In the genomic region with DNA sequence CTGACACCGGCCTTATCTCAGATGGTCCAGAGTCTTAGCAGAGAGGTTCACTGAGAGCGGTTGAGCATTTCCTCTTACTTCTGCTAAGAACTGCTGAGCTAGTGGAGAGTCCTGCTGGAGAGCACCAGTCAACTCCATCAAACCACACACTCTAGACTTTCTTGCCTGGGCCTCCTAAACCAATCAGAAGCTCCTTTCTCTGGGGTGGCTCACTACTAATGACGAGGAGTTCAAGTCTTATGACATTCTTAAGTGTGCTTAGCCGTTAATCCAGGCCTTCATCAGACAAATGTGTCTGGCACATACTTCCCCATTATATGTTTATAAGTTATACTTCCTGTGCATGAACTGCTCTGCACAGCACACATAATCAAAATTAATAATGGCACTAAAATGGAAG, we compare ENCODE assay signal across 12 mouse cellular contexts.
"Had no signal": no experiment of that assay in that cellular context is flagged by ENCODE, and none has a peak within 500 bp of the region (broad histone marks: within the 10 kb centered on the region; RNA-seq: fewer than 3 reads in every experiment).

No protein-coding gene starts in this region.

- H3K9me3 ChIP-seq: liver, embryonic 13.5 days; midbrain, embryonic 13.5 days had no signal

- DNase-seq: kidney, adult 11 months; kidney, postnatal 14 days; layer of hippocampus, adult 9-11 months; layer of hippocampus, postnatal 36 days; liver, embryonic 13.5 days; liver, postnatal 0 days; right cerebral cortex, postnatal 4 days; spleen, adult 18-20 months; thymus, adult 18-20 months; thymus, postnatal 14 days had no signal

- ATAC-seq: liver, postnatal 0 days; lung, postnatal 0 days; midbrain, embryonic 13.5 days had no signal

- H3K36me3 ChIP-seq: liver, embryonic 13.5 days had no signal

- H3K27ac ChIP-seq: liver, embryonic 13.5 days; midbrain, embryonic 13.5 days had no signal

- H3K4me3 ChIP-seq: liver, embryonic 13.5 days; midbrain, embryonic 13.5 days had no signal

- H3K4me2 ChIP-seq: liver, embryonic 13.5 days; midbrain, embryonic 13.5 days had no signal

- H3K4me1 ChIP-seq: liver, embryonic 13.5 days; midbrain, embryonic 13.5 days had no signal

- H3K9ac ChIP-seq: liver, embryonic 13.5 days; liver, postnatal 0 days; midbrain, embryonic 13.5 days had no signal

- H3K27me3 ChIP-seq: liver, embryonic 13.5 days; midbrain, embryonic 13.5 days had no signal
